Mouse (Mus musculus): Measurements from ENCODE around the gene Nfrkb.

The Nfrkb gene
- long read RNA-seq, experiment 1, partial matches to known transcripts: 4 of 7 reads
- long read RNA-seq, experiment 1, other reads (novel, unspliced or antisense): 3 of 7 reads
- long read RNA-seq, experiment 2, partial matches to known transcripts: 4 of 9 reads
- long read RNA-seq, experiment 2, other reads (novel, unspliced or antisense): 5 of 9 reads

- intact Hi-C loops (cut with DNase I): no loop called here
Observed at GRCm38 (mm10) chr9:31385947-31386354, at the start of gene Nfrkb. TSS of gene Nfrkb (plus strand) at chr9:31386192.

GRCm38 (mm10) chr9:31344289-31344831 lies 41.6 kb upstream of the Nfrkb start:
- intact Hi-C loops (cut with DNase I): loop anchor here (10.0 kb wide), 2 partner anchors 260 to 400 kb away; partner anchors contain the start of gene Adamts8

- intact Hi-C loops (cut with DNase I): loop anchor here (5.0 to 10.0 kb wide), 3 partner anchors 194 to 402 kb away; partner anchors contain the start of gene Adamts8
Observed at GRCm38 (mm10) chr9:31346575-31347080, 39.4 kb upstream of the Nfrkb start.

- intact Hi-C loops (cut with DNase I): loop anchor here (5.0 to 10.0 kb wide), 3 partner anchors 196 to 404 kb away; partner anchors contain the start of gene Adamts8
Observed at GRCm38 (mm10) chr9:31348458-31348857, 37.5 kb upstream of the Nfrkb start.

- intact Hi-C loops (cut with DNase I): loop anchor here (5.0 to 10.0 kb wide), 3 partner anchors 197 to 404 kb away; partner anchors contain the start of gene Adamts8
Observed at GRCm38 (mm10) chr9:31348915-31349314, 37.1 kb upstream of the Nfrkb start.

- intact Hi-C loops (cut with DNase I): no loop called here
Observed at GRCm38 (mm10) chr9:31352716-31353115, 33.3 kb upstream of the Nfrkb start.

GRCm38 (mm10) chr9:31353518-31353917 lies 32.5 kb upstream of the Nfrkb start:
- intact Hi-C loops (cut with DNase I): no loop called here

- intact Hi-C loops (cut with DNase I): no loop called here
Observed at GRCm38 (mm10) chr9:31354051-31354450, 31.9 kb upstream of the Nfrkb start.

GRCm38 (mm10) chr9:31363698-31364609 lies 22.0 kb upstream of the Nfrkb start:
- intact Hi-C loops (cut with DNase I): no loop called here

- intact Hi-C loops (cut with DNase I): no loop called here
Observed at GRCm38 (mm10) chr9:31365086-31365485, 20.9 kb upstream of the Nfrkb start.

- intact Hi-C loops (cut with DNase I): no loop called here
Observed at GRCm38 (mm10) chr9:31371740-31372139, 14.3 kb upstream of the Nfrkb start.

- intact Hi-C loops (cut with DNase I): no loop called here
Observed at GRCm38 (mm10) chr9:31376661-31377060, 9.3 kb upstream of the Nfrkb start.

GRCm38 (mm10) chr9:31384786-31385499 lies 1.0 kb upstream of the Nfrkb start:
- intact Hi-C loops (cut with DNase I): no loop called here

- intact Hi-C loops (cut with DNase I): no loop called here
Observed at GRCm38 (mm10) chr9:31385500-31385869, 507 bp upstream of the Nfrkb start.

- intact Hi-C loops (cut with DNase I): no loop called here
Observed at GRCm38 (mm10) chr9:31386368-31387180, 582 bp downstream of the Nfrkb start.

GRCm38 (mm10) chr9:31387206-31387605 lies 1.2 kb downstream of the Nfrkb start:
- intact Hi-C loops (cut with DNase I): no loop called here

- intact Hi-C loops (cut with DNase I): no loop called here
Observed at GRCm38 (mm10) chr9:31400441-31400840, 14.4 kb downstream of the Nfrkb start.

GRCm38 (mm10) chr9:31404311-31404710 lies 18.3 kb downstream of the Nfrkb start:
- intact Hi-C loops (cut with DNase I): no loop called here

GRCm38 (mm10) chr9:31405217-31405616 lies 19.2 kb downstream of the Nfrkb start:
- intact Hi-C loops (cut with DNase I): loop anchor here (1.0 kb wide), 1 partner anchor 138 kb away; no protein-coding TSS in a partner anchor

GRCm38 (mm10) chr9:31412165-31412564 lies 26.2 kb downstream of the Nfrkb start:
- intact Hi-C loops (cut with DNase I): no loop called here

Data from adrenal gland (tissue).